Mouse (Mus musculus): ENCODE results near the gene Pkhd1.

Pkhd1 gene

GRCm38 (mm10) chr1:20058245-20058644 is 559.6 kb downstream of the Pkhd1 start:
- CTCF ChIA-PET: no interaction called here
- POLR2A ChIA-PET: no interaction called here

- POLR2A ChIA-PET: no interaction called here
- CTCF ChIA-PET: no interaction called here
Observed at GRCm38 (mm10) chr1:20039389-20039788, 578.5 kb downstream of the Pkhd1 start.

DNA sequence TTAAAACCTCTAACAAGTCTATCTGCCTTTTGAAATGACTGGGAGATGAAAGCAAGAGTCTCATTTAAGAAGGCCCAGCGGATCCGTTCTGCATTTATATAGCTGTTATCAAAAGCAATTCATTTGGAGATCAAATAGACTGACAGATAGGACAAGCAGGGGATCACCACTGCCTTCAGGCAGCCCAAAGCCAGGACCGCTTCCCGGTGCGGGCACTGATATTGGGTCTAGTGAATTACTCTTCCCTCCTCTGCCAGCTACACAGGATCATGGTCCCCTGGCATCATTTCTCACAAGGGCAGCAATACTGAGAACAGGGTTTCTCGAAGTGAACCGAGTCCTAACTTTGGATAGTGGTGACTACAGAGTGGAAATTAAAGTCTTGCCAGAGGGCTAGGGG is 582.6 kb downstream of the Pkhd1 start:
- CTCF ChIA-PET: no interaction called here
- POLR2A ChIA-PET: no interaction called here

DNA sequence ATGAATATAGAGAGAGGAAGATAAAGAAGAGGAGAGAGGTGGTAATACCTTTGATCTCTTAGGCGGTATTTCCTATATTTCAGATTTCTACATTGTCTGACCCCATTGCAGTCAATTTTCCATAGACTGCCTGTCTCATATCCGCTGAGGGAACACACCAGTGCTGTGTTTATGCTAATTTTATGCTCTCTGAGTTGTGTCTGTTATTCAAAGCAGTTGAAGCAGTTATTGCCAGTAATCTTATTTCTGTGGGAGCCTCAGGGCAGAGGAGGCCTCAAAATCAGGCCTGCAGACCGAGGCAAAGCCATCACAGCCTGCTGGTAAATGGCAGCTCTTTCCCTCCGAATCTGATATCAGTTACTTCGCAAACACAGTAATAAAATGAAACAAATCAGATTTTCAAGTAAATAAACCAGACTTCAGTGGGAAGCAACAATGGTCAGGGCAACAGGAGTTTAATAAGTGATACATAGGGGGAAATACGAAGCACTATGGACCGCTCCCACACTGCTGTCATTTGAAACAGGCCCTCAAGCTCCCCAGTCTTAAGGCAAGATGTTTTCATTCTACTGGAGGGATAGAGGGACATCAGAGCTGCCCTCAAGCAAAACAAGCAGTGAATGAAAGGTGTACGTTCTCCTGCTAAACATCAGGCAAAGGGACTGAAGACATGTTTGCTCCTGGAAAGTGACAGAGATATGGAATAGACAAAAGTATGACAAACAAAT is 599.5 kb downstream of the Pkhd1 start:
- CTCF ChIA-PET: no interaction called here
- POLR2A ChIA-PET: no interaction called here

DNA sequence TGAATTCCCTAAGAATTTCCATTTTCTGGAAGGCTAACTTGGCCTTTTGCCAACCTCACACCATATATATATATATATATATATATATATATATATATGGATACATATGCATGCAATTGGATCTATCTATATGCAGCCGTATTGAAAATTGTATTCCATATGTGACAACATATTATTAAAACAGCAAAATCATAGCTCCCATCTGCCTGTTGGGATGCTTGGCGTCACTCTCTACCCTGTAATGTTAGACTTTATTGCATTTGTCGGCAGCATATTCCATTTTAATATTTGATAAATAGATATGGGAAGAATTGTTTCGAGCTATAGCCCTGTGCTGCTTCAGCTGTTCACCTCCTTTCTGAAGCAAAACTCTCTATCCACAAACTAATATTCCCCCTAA is 600.2 kb downstream of the Pkhd1 start:
- CTCF ChIA-PET: no interaction called here
- POLR2A ChIA-PET: no interaction called here
